Mouse (Mus musculus) neural tube, embryonic 14.5 days (tissue): Measurements from ENCODE around the gene Sipa1. TPM values are rescaled to one million over a fixed set of nuclear protein-coding genes. Genes with fewer than 3 reads are reported as not detected.

Experiments
- ATAC-seq: fragments of 200-750 bp; cut with Nextera tagmentation; 2 replicates; pipeline ENCODE4 v1.8.0; 2017; ENCODE audit warnings: low read depth, mild to moderate bottlenecking, moderate TSS enrichment, moderate library complexity
- H3K27ac ChIP-seq: fragments of 300-500 bp; sonication (generic); 2 replicates; pipeline ENCODE4 v1.5.1; 2014; ENCODE audit warnings: low read depth, mild to moderate bottlenecking, control low read depth, low read length, moderate library complexity, mixed read lengths
- H3K27me3 ChIP-seq: fragments of 300-500 bp; sonication (generic); 2 replicates; pipeline ENCODE4 v1.6.1; 2014; ENCODE audit warnings: low read length; ENCODE audit not compliant: control insufficient read depth, insufficient read depth
- H3K36me3 ChIP-seq: fragments of 300-500 bp; sonication (generic); 2 replicates; pipeline ENCODE4 v1.6.1; 2014; ENCODE audit warnings: low read length, mixed read lengths; ENCODE audit not compliant: control insufficient read depth, insufficient read depth
- H3K4me1 ChIP-seq: fragments of 300-500 bp; sonication (generic); 2 replicates; pipeline ENCODE4 v1.6.1; 2014; ENCODE audit warnings: low read length; ENCODE audit not compliant: control insufficient read depth, insufficient read depth
- H3K4me2 ChIP-seq: fragments of 300-500 bp; sonication (generic); 2 replicates; pipeline ENCODE4 v1.6.1; 2014; ENCODE audit warnings: mild to moderate bottlenecking, low read depth, low read length, control low read depth
- H3K4me3 ChIP-seq: fragments of 300-500 bp; sonication (generic); 2 replicates; pipeline ENCODE4 v1.5.1; 2014; ENCODE audit warnings: low read depth, low read length, control low read depth, mixed read lengths
- H3K9ac ChIP-seq: fragments of 300-500 bp; sonication (generic); replicated peaks from 2 replicates; pipeline ENCODE4 v1.6.1; 2014; ENCODE audit warnings: low read depth, mild to moderate bottlenecking, control low read depth, low read length, mixed read lengths
- H3K9me3 ChIP-seq: fragments of 300-500 bp; sonication (generic); 2 replicates; pipeline ENCODE4 v1.6.1; 2016; ENCODE audit warnings: low read length; ENCODE audit not compliant: control insufficient read depth
- WGBS: fragments of 180-500 bp; shearing (Covaris S2); extraction: QIAGEN DNeasy Blood & Tissue Kit; methylation state at CpG from one replicate; pipeline ENCODE4 v1.1.7; 2014; 5-methylcytosine and 5-hydroxymethylcytosine counted together
- polyA plus RNA-seq: library from polyadenylated mRNA; unstranded; fragments of >200 nt; fragmentation: Nextera tagmentation; extraction: Ambion mirVana; gene quantifications from 2 replicates; pipeline ENCODE4 v1.2.1, GENCODE M21; 2014

Gene Sipa1
- polyA plus RNA-seq, 1 experiment from 2014 or later = 7.7 TPM

- H3K9me3 ChIP-seq = no peaks in the 10 kb centered on the region
- H3K27me3 ChIP-seq = no peaks in the 10 kb centered on the region
- WGBS = 85% methylated on average over 5 of the region's 5 CpGs
- no peak overlapping the region for H3K4me3 ChIP-seq
- H3K4me1 ChIP-seq = no peaks in the 10 kb centered on the region
- no peak overlapping the region for H3K27ac ChIP-seq
- no peak overlapping the region for H3K4me2 ChIP-seq
- H3K36me3 ChIP-seq = no peaks in the 10 kb centered on the region
- ATAC-seq = no peak
- H3K9ac ChIP-seq = no peak overlapping the region
Measured at GRCm38 (mm10) chr19:5621884-5622283, 41.6 kb downstream of the Sipa1 start.

- Histone ChIP-seq H3K27ac (no peak overlapping the region), H3K9ac (no peak overlapping the region), H3K4me3 (no peak overlapping the region), H3K4me2 (no peak overlapping the region), H3K27me3 (no peaks in the 10 kb centered on the region), H3K36me3 (no peaks in the 10 kb centered on the region), H3K9me3 (no peaks in the 10 kb centered on the region), H3K4me1 (no peaks in the 10 kb centered on the region)
- WGBS = 82% methylated on average over 4 of the region's 4 CpGs
- no peak for ATAC-seq
Measured at GRCm38 (mm10) chr19:5620007-5620406, 43.5 kb downstream of the Sipa1 start.

GRCm38 (mm10) chr19:5614953-5615352 lies 48.6 kb downstream of the Sipa1 start:
- WGBS = 70% methylated on average over 2 of the region's 2 CpGs
- no peaks in the 10 kb centered on the region for H3K9me3 ChIP-seq
- no peaks in the 10 kb centered on the region for H3K27me3 ChIP-seq
- no peak overlapping the region for H3K4me3 ChIP-seq
- H3K4me2 ChIP-seq = no peak overlapping the region
- H3K27ac ChIP-seq = no peak overlapping the region
- H3K4me1 ChIP-seq = peaks cover 7% of the 10 kb centered on the region
- H3K9ac ChIP-seq = no peak overlapping the region
- no peaks in the 10 kb centered on the region for H3K36me3 ChIP-seq
- no peak for ATAC-seq

GRCm38 (mm10) chr19:5612762-5613411 lies 50.6 kb downstream of the Sipa1 start:
- Histone ChIP-seq H3K27ac (no peak overlapping the region), H3K4me1 (peaks cover 20% of the 10 kb centered on the region), H3K4me3 (no peak overlapping the region), H3K27me3 (no peaks in the 10 kb centered on the region), H3K9ac (no peak overlapping the region), H3K36me3 (peaks cover 6% of the 10 kb centered on the region; the same call in 1 of the 2 replicates), H3K9me3 (no peaks in the 10 kb centered on the region), H3K4me2 (no peak overlapping the region)
- WGBS = 93% methylated on average over 3 of the region's 3 CpGs
- no peak for ATAC-seq

GRCm38 (mm10) chr19:5611973-5612372 lies 51.5 kb downstream of the Sipa1 start:
- H3K4me2 ChIP-seq = no peak overlapping the region
- peaks cover 15% of the 10 kb centered on the region; the same call in 1 of the 2 replicates for H3K36me3 ChIP-seq
- H3K9me3 ChIP-seq = no peaks in the 10 kb centered on the region
- no peak overlapping the region for H3K4me3 ChIP-seq
- WGBS = 85% methylated on average over 1 of the region's 1 CpGs
- ATAC-seq = no peak
- no peaks in the 10 kb centered on the region for H3K27me3 ChIP-seq
- H3K9ac ChIP-seq = no peak overlapping the region
- H3K4me1 ChIP-seq = peaks cover 20% of the 10 kb centered on the region
- H3K27ac ChIP-seq = no peak overlapping the region

GRCm38 (mm10) chr19:5609547-5610404 lies 53.7 kb downstream of the Sipa1 start, which contains the start of gene Kat5:
Kat5 (minus strand) TSS chr19:5610237.
- peak within 1 kb of the TSS; percentile 85 for H3K9ac ChIP-seq
- peaks cover 20% of the 10 kb centered on the region for H3K4me1 ChIP-seq
- peak within 1 kb of the TSS; percentile 72 for H3K4me3 ChIP-seq
- peak within 1 kb of the TSS; percentile 99 for H3K27ac ChIP-seq
- under 1% methylated on average over 54 of the region's 55 CpGs for WGBS
- peak; percentile 93 for ATAC-seq
- H3K27me3 ChIP-seq = no peaks in the 10 kb centered on the region
- peaks cover 30% of the 10 kb centered on the region for H3K36me3 ChIP-seq
- peak within 1 kb of the TSS; percentile 60 for H3K4me2 ChIP-seq
- no peaks in the 10 kb centered on the region for H3K9me3 ChIP-seq

GRCm38 (mm10) chr19:5609171-5609546 lies 54.3 kb downstream of the Sipa1 start:
- 61% methylated on average over 10 of the region's 10 CpGs for WGBS
- Histone ChIP-seq H3K4me3 (peak overlapping the region; percentile 72), H3K9me3 (no peaks in the 10 kb centered on the region), H3K4me1 (peaks cover 20% of the 10 kb centered on the region), H3K27ac (peak overlapping the region; percentile 99), H3K36me3 (peaks cover 36% of the 10 kb centered on the region), H3K27me3 (no peaks in the 10 kb centered on the region), H3K9ac (peak overlapping the region; percentile 85), H3K4me2 (peak overlapping the region; percentile 60)
- ATAC-seq = no peak

GRCm38 (mm10) chr19:5608707-5609106 lies 54.8 kb downstream of the Sipa1 start:
- Histone ChIP-seq H3K9me3 (no peaks in the 10 kb centered on the region), H3K36me3 (peaks cover 40% of the 10 kb centered on the region), H3K4me2 (peak overlapping the region; percentile 60), H3K4me3 (peak overlapping the region; percentile 72), H3K27me3 (no peaks in the 10 kb centered on the region), H3K4me1 (peaks cover 20% of the 10 kb centered on the region), H3K27ac (no peak overlapping the region), H3K9ac (no peak overlapping the region)
- WGBS = 93% methylated on average over 13 of the region's 13 CpGs
- no peak for ATAC-seq
